Mouse (Mus musculus) E14TG2a.4 (cell line): ENCODE measurements at regions not wholly inside any gene's neighbourhood (a gene's known extent, or its start where the extent isn't known, plus 50 kb on each side); places are given as distances from the start of the nearest gene placed in this dataset.

Experiments used
- CTCF ChIP-seq: conservative IDR thresholded peaks from 2 replicates; pipeline ENCODE4 v1.5.1; 2014; ENCODE audit warnings: low read length
- POU5F1 ChIP-seq: IDR thresholded peaks from 2 replicates; pipeline ENCODE4 v1.6.1; 2014; ENCODE audit warnings: low read length, borderline replicate concordance

DNA sequence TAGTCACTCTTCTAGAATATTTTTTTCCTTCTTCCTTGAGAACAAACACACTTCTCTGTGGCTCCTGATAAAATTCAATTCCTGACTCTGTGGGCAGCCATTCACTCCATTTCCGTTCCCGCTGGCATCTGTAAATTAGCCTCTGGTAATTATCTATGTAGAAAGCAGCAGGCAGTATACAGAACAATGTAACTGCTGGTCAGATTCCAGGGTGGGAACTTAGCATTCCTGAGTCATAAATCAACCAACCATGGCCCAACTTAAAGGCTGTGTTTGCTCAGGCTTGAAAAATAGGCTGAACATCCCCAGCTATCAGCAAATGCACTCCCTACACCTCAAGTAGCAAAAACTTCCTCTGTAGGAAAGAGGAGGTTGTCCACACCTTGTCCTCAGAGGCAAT is 289.6 kb upstream of the 5930422O12Rik start:
- TF ChIP-seq CTCF = no peak
- TF ChIP-seq POU5F1 = no peak
